Mouse (Mus musculus) forebrain, postnatal 0 days (tissue): ENCODE data around the gene Zfand6. TPM values are rescaled to one million over a fixed set of nuclear protein-coding genes. Genes with fewer than 3 reads are reported as not detected.

Experiments
- ATAC-seq: fragments of 200-750 bp; cut with Nextera tagmentation; 2 replicates; pipeline ENCODE4 v1.8.0; 2017; ENCODE audit warnings: mild to moderate bottlenecking, moderate library complexity
- DNase-seq: peaks from one replicate; pipeline ENCODE4 v3.0.0-alpha.2; 2015
- H3K27ac ChIP-seq: fragments of 300-500 bp; sonication (generic); 2 replicates; pipeline ENCODE4 v1.5.1; 2014; ENCODE audit warnings: low read depth, mild to moderate bottlenecking, antibody characterized with exemption, low read length, moderate library complexity, mixed read lengths
- H3K27me3 ChIP-seq: fragments of 300-500 bp; sonication (generic); 2 replicates; pipeline ENCODE4 v1.6.1; 2014; ENCODE audit warnings: mild to moderate bottlenecking, low read length, mixed read lengths; ENCODE audit not compliant: insufficient read depth
- H3K36me3 ChIP-seq: fragments of 300-500 bp; sonication (generic); 2 replicates; pipeline ENCODE4 v1.6.1; 2014; ENCODE audit warnings: mild to moderate bottlenecking, moderate library complexity; ENCODE audit not compliant: insufficient read depth
- H3K4me1 ChIP-seq: fragments of 300-500 bp; sonication (generic); 2 replicates; pipeline ENCODE4 v1.6.1; 2014; ENCODE audit warnings: antibody characterized with exemption; ENCODE audit not compliant: insufficient read depth
- H3K4me2 ChIP-seq: fragments of 300-500 bp; sonication (generic); 2 replicates; pipeline ENCODE4 v1.6.1; 2014; ENCODE audit warnings: low read depth, mild to moderate bottlenecking, moderate library complexity
- H3K4me3 ChIP-seq: fragments of 300-500 bp; sonication (generic); 2 replicates; pipeline ENCODE4 v1.5.1; 2014; ENCODE audit warnings: low read depth, low read length, mixed read lengths
- H3K9ac ChIP-seq: fragments of 300-500 bp; sonication (generic); 2 replicates; pipeline ENCODE4 v1.6.1; 2014; ENCODE audit warnings: mild to moderate bottlenecking
- H3K9me3 ChIP-seq: fragments of 300-500 bp; sonication (generic); 2 replicates; pipeline ENCODE4 v1.6.1; 2016; ENCODE audit warnings: low read length
- CTCF ChIP-seq: sonication (generic); IDR thresholded peaks from 2 replicates; pipeline ENCODE4 v1.5.1; 2016; ENCODE audit warnings: antibody characterized with exemption, control low read depth, low read depth
- WGBS: fragments of 180-500 bp; shearing (Covaris S2); extraction: QIAGEN DNeasy Blood & Tissue Kit; methylation state at CpG from one replicate; pipeline ENCODE4 v1.1.7; 2014; 5-methylcytosine and 5-hydroxymethylcytosine counted together
- polyA plus RNA-seq: library from polyadenylated mRNA; unstranded; fragments of >200 nt; fragmentation: Nextera tagmentation; extraction: Ambion mirVana; gene quantifications from 2 replicates; pipeline ENCODE4 v1.2.1, GENCODE M21; 2015
- total RNA-seq: library from RNA; depleted of rRNA; stranded (reverse); fragments of >200 nt; gene quantifications from 2 replicates; pipeline ENCODE4 v1.2.3, GENCODE M21; 2014

Gene Zfand6
- total and polyA plus RNA-seq, 2 experiments from 2014 or later, result 108 to 137 TPM

DNA sequence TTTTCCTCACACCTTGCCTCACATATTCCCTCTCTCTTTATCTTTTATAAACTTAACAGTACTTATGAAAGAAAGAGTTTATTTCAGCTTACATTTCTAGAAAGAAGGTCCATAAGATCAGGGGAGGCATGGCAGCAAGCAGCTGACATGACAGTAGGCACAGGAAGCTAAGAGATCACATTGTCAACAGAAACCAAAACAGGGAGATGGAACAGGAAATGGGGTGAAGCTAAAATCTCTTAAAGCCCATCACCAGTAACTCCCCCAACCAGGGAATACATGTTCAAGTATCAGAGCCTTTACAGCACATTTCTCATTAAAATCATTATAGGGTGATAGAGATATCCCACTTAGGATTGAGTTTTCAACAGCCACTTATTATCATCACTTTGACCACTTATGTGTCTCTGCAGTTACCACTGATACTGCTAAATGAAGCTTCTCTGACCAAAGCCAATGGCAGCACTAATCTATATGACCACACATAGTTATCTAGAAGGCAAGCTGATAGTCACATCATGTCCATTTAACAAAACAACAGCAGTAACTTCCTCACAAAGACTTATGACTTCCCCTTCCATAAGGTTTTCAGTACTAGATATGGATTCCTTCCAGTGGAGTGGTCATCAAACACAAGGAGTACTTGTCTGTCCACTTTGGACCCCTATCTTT, 20.7 kb upstream of the Zfand6 start:
- no peak overlapping the region for H3K4me3 ChIP-seq
- ATAC-seq (no peak), DNase-seq (no peak)
- no peaks in the 10 kb centered on the region for H3K27me3 ChIP-seq
- no peaks in the 10 kb centered on the region for H3K9me3 ChIP-seq
- no peak overlapping the region for H3K9ac ChIP-seq
- no peak overlapping the region for H3K27ac ChIP-seq
- no peaks in the 10 kb centered on the region for H3K4me1 ChIP-seq
- TF ChIP-seq CTCF, result no peak
- no peaks in the 10 kb centered on the region for H3K36me3 ChIP-seq
- no peak overlapping the region for H3K4me2 ChIP-seq

DNA sequence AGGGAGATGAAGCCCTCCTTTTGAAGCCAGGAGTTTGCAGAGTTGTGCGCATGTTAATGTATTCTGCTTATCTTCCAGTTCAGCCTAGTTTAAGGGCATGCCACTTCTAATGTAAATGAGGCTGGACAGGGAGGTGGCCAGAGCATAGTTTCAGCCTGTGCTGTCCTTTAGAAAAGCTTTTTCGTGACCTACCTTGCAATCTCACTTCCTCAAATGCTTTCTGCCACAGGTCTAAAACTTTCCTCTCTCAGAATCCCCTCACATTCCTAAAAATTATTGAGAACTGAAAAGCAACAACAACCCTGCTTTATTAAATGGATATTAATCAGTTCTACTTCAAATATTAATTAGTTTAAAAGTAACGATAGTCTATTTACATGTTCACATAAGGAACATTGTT, 17.1 kb upstream of the Zfand6 start:
- no peak for TF ChIP-seq CTCF
- no peak overlapping the region for H3K9ac ChIP-seq
- no peak for DNase-seq
- no peaks in the 10 kb centered on the region for H3K4me1 ChIP-seq
- H3K36me3 ChIP-seq, result no peaks in the 10 kb centered on the region
- no peaks in the 10 kb centered on the region for H3K9me3 ChIP-seq
- no peak overlapping the region for H3K27ac ChIP-seq
- no peak for ATAC-seq
- WGBS, result 81% methylated on average over 3 of the region's 3 CpGs
- H3K4me2 ChIP-seq, result no peak overlapping the region
- no peaks in the 10 kb centered on the region for H3K27me3 ChIP-seq
- H3K4me3 ChIP-seq, result no peak overlapping the region

DNA sequence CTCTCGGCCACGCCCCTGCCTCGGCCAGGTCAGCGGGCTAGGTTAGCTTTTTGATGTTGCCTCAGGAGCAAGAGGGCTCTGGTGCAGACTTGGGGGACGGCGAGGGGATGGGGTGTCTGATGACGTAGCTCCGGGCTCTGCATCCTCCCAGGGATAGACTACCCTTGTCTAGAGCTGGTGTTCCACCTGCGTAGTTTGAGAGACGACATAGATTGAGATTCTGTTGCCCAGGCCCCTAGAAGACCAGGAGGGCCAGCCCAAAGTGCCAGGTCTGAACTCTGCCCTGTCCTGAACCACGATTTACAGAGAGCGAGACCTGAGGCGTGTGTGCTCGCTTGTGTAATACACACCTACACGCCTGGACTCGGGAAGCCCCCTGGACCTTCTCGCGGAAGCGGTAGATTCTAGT, 346 bp upstream of the Zfand6 start:
- Histone ChIP-seq H3K4me3 (peak overlapping the region; percentile 89), H3K27ac (no peak overlapping the region), H3K4me2 (peak overlapping the region; percentile 88), H3K36me3 (no peaks in the 10 kb centered on the region), H3K9me3 (no peaks in the 10 kb centered on the region), H3K4me1 (no peaks in the 10 kb centered on the region), H3K27me3 (no peaks in the 10 kb centered on the region), H3K9ac (peak overlapping the region; percentile 56)
- DNase-seq (no peak), ATAC-seq (peak; percentile 78)
- TF ChIP-seq CTCF, result no peak
- 3% methylated on average over 18 of the region's 19 CpGs for WGBS

DNA sequence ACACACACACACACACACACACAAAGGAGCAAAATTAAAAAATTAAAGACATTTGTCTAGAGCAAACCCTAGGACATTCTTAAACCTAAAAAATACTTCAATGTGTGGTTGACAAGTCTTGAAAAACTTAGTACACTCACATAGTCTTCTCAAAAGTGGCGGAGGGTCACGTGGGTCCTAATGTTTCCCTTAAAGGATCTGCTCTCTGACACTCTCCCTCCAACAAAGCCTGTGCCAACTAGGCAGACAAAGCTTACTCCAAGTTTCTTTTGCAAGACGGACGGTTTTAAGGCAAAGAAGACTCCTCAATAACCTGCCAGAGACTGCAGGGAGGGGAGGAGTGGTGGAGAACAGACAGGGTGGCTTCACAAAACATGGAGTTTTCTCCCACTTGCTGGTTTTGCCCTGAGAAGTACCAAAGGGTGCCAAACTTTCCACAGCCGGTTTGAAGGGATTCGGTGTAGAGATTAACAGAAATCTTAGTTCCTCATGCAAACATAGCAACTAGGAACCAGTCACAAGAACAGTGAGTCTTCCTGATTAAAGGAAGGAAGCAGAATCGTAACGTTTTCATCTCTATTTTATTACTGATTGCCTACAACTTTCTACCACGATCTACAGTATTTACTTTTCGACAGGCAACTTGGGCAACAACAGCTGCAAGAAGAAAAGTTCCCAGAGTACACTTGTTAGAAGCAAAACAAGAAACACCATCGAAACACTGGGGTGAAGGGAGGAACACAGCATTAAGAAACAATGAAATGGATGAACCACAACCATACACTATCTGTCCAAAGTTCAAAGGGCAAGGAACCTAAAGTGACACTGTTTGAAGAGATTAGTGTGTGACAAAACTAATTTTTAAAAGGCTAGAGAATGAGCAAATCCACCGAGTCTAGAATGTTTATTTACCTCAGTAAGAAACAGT, 1.8 kb downstream of the Zfand6 start:
- WGBS, result 69% methylated on average over 12 of the region's 12 CpGs
- Histone ChIP-seq H3K27me3 (no peaks in the 10 kb centered on the region), H3K4me3 (no peak overlapping the region), H3K9ac (no peak overlapping the region), H3K36me3 (no peaks in the 10 kb centered on the region), H3K4me2 (no peak overlapping the region), H3K9me3 (no peaks in the 10 kb centered on the region), H3K27ac (no peak overlapping the region), H3K4me1 (no peaks in the 10 kb centered on the region)
- no peak for ATAC-seq
- no peak for TF ChIP-seq CTCF
- no peak for DNase-seq

DNA sequence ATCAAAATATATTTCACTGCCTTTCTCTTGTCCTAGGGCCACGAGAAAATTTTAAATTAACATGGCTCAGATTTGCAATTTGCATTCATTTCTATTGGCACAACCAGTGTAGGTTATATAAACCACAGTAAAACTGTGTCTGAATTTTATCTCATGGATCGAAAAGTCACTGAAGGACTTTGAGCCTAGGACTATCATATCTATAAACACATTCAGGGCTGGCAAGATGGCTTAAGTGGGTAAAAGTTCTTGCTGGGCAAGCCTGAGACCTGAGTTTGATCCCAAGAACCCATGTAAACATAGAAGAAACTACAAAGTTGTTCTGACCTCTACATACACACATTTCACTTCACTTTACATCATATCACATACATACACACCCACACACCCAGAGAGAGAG, 3.4 kb downstream of the Zfand6 start:
- H3K9me3 ChIP-seq, result no peaks in the 10 kb centered on the region
- H3K9ac ChIP-seq, result no peak overlapping the region
- H3K4me2 ChIP-seq, result no peak overlapping the region
- no peaks in the 10 kb centered on the region for H3K36me3 ChIP-seq
- no peak for ATAC-seq
- no peaks in the 10 kb centered on the region for H3K27me3 ChIP-seq
- WGBS, result 84% methylated on average over 2 of the region's 2 CpGs
- no peak for TF ChIP-seq CTCF
- no peak for DNase-seq
- no peaks in the 10 kb centered on the region for H3K4me1 ChIP-seq
- H3K27ac ChIP-seq, result no peak overlapping the region
- no peak overlapping the region for H3K4me3 ChIP-seq

DNA sequence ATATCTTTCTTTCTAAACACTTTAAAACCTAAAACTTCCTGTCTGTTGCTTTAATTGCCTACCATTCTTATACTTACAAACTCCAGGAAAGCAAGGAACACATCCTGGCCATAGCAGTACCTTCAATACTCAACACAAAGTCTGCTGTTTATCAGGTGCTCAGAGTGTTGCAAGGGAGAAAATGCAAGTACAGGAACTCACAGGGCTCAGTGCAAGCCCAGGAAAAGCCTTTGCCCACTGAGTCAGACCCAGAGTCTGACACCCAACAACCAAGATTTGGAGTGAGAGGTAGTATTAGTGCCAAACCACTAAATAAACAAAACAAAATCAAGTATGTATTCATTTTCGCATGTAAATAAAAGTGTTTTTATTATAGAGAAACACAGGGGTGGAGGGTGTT, 5.1 kb downstream of the Zfand6 start:
- 98% methylated on average over 1 of the region's 1 CpGs for WGBS
- no peaks in the 10 kb centered on the region for H3K9me3 ChIP-seq

DNA sequence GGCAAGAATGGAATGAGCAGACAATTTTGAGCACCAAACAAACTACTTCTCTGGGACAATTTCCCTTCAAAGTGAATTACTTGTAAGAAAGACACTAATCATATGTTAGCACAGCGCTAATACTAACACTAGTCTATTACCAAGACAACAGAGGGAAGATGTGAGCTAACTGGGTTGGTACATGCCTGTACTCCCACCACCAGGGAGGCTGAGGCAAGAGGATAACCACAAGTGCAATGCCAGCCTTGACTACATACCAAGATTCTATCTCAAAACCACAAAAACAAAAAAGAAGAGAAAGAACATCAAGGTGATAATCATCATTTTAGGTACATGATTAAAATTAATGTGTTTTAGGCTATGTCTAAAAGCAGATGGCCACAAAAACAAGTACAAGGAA, 8.2 kb downstream of the Zfand6 start:
- DNase-seq (no peak), ATAC-seq (no peak)
- no peak for TF ChIP-seq CTCF
- Histone ChIP-seq H3K9me3 (no peaks in the 10 kb centered on the region), H3K27ac (no peak overlapping the region), H3K27me3 (no peaks in the 10 kb centered on the region), H3K4me1 (peaks cover 4% of the 10 kb centered on the region), H3K4me2 (no peak overlapping the region), H3K9ac (no peak overlapping the region), H3K4me3 (no peak overlapping the region), H3K36me3 (no peaks in the 10 kb centered on the region)
- WGBS, result 71% methylated on average over 1 of the region's 1 CpGs

More for the DNA sequence above, 5.1 kb downstream of the Zfand6 start:
- Histone ChIP-seq H3K36me3 (no peaks in the 10 kb centered on the region), H3K9ac (no peak overlapping the region), H3K4me1 (no peaks in the 10 kb centered on the region), H3K4me3 (no peak overlapping the region), H3K27ac (no peak overlapping the region), H3K27me3 (no peaks in the 10 kb centered on the region), H3K4me2 (no peak overlapping the region)
- no peak for TF ChIP-seq CTCF
- DNase-seq (no peak), ATAC-seq (no peak)
